Mouse (Mus musculus) midbrain, embryonic 11.5 days (tissue): ENCODE measurements at regions not wholly inside any gene's neighbourhood (a gene's known extent, or its start where the extent isn't known, plus 50 kb on each side); places are given as distances from the start of the nearest gene placed in this dataset.

Experiments
- ATAC-seq: fragments of 200-750 bp; cut with Nextera tagmentation; 2 replicates; pipeline ENCODE4 v1.8.0; 2017; ENCODE audit warnings: moderate TSS enrichment, moderate library complexity; ENCODE audit not compliant: low FRiP score
- DNase-seq: peaks from one replicate; pipeline ENCODE4 v3.0.0; 2015; ENCODE audit warnings: low spot score; ENCODE audit errors: missing footprints
- H3K27ac ChIP-seq: fragments of 300-500 bp; sonication (generic); 2 replicates; pipeline ENCODE4 v1.5.1; 2014; ENCODE audit warnings: low read depth, low read length
- H3K27me3 ChIP-seq: fragments of 300-500 bp; sonication (generic); 2 replicates; pipeline ENCODE4 v1.6.1; 2014; ENCODE audit warnings: mild to moderate bottlenecking, low read length, moderate library complexity, mixed read lengths; ENCODE audit not compliant: control insufficient read depth, insufficient read depth
- H3K36me3 ChIP-seq: fragments of 300-500 bp; sonication (generic); 2 replicates; pipeline ENCODE4 v1.6.1; 2014; ENCODE audit warnings: mild to moderate bottlenecking, low read length, moderate library complexity, mixed read lengths; ENCODE audit not compliant: control insufficient read depth, insufficient read depth
- H3K4me1 ChIP-seq: fragments of 300-500 bp; sonication (generic); 2 replicates; pipeline ENCODE4 v1.6.1; 2014; ENCODE audit warnings: low read length; ENCODE audit not compliant: control insufficient read depth, insufficient read depth
- H3K4me2 ChIP-seq: fragments of 300-500 bp; sonication (generic); 2 replicates; pipeline ENCODE4 v1.6.1; 2014; ENCODE audit warnings: mild to moderate bottlenecking, moderate library complexity
- H3K4me3 ChIP-seq: fragments of 300-500 bp; sonication (generic); 2 replicates; pipeline ENCODE4 v1.5.1; 2014; ENCODE audit warnings: low read depth, low read length
- H3K9ac ChIP-seq: fragments of 300-500 bp; sonication (generic); 2 replicates; pipeline ENCODE4 v1.6.1; 2014; ENCODE audit warnings: low read length
- H3K9me3 ChIP-seq: fragments of 300-500 bp; sonication (generic); 2 replicates; pipeline ENCODE4 v1.6.1; 2016; ENCODE audit warnings: low read length; ENCODE audit not compliant: control insufficient read depth
- WGBS: fragments of 180-500 bp; shearing (Covaris S2); extraction: QIAGEN DNeasy Blood & Tissue Kit; methylation state at CpG from one replicate; pipeline ENCODE4 v1.1.7; 2014; 5-methylcytosine and 5-hydroxymethylcytosine counted together

- Histone ChIP-seq H3K9me3 (no peaks in the 10 kb centered on the region), H3K4me2 (no peak overlapping the region), H3K4me1 (no peaks in the 10 kb centered on the region), H3K36me3 (no peaks in the 10 kb centered on the region), H3K4me3 (no peak overlapping the region), H3K27me3 (no peaks in the 10 kb centered on the region), H3K27ac (no peak overlapping the region), H3K9ac (no peak overlapping the region)
- DNase-seq, result no peak
- 92% methylated on average over 1 of the region's 1 CpGs for WGBS
- no peak for ATAC-seq
Measured at GRCm38 (mm10) chr4:73467982-73468565, 63.2 kb upstream of the Gm11487 start.
